Mouse (Mus musculus): Measurements from ENCODE around the gene Ctrl. TPM values are rescaled to one million over a fixed set of nuclear protein-coding genes. Genes with fewer than 3 reads are reported as not detected.

Gene Ctrl
- total RNA-seq, 2 experiments from 2014 or later = 0.76 to 1.6 TPM

Small RNAs within 50 kb of the gene (microRNA-seq; reads per million reads assigned to microRNA genes)
- gene Mir7074 = 0 reads per million in 2 experiments

Other genes starting within 250 kb of the Ctrl start
- gene Carmil2, start 247.6 kb downstream of the Ctrl start, total RNA-seq (2021) = 10 to 100 TPM; 70.2 to 79.8 TPM
- gene Acd, start 232.8 kb downstream of the Ctrl start, total RNA-seq (2021) = 10 to 100 TPM; 39.8 to 41.9 TPM
- 10 to 100 TPM; 34.8 to 38.4 TPM for gene Pard6a, start 232.7 kb downstream of the Ctrl start, total RNA-seq (2021)
- gene 4933405L10Rik, start 226.2 kb downstream of the Ctrl start, total RNA-seq (2021) = not detected
- 1 to 10 TPM; 8.2 to 9.9 TPM for gene Enkd1, start 225.7 kb downstream of the Ctrl start, total RNA-seq (2021)
- gene Gfod2, start 175.2 kb downstream of the Ctrl start, total RNA-seq (2021) = 10 to 100 TPM; 19.2 to 23.1 TPM
- 10 to 100 TPM; 24.3 to 26.6 TPM for gene Ranbp10, start 106.5 kb downstream of the Ctrl start, total RNA-seq (2021)
- gene Tsnaxip1, start 106.1 kb downstream of the Ctrl start, total RNA-seq (2021) = under 1 TPM; 0.15 to 0.31 TPM
- gene Cenpt, start 80.6 kb downstream of the Ctrl start, total RNA-seq (2021) = 10 to 100 TPM; 13.4 to 15.4 TPM
- 10 to 100 TPM; 38.2 to 44.4 TPM for gene Thap11, start 78.7 kb downstream of the Ctrl start, total RNA-seq (2021)
- 10 to 100 TPM; 27.6 to 34.9 TPM for gene Nutf2, start 73.3 kb downstream of the Ctrl start, total RNA-seq (2021)
- 10 to 100 TPM; 59.9 to 72.4 TPM for gene Edc4, start 53.0 kb downstream of the Ctrl start, total RNA-seq (2021)
- 1 to 10 TPM in 1 of 2 experiments, under 1 TPM in 1; 0.99 to 1.1 TPM for gene Nrn1l, start 40.3 kb downstream of the Ctrl start, total RNA-seq (2021)
- gene Pskh1, start 33.4 kb downstream of the Ctrl start, total RNA-seq (2021) = 1 to 10 TPM; 7.7 to 8.9 TPM
- 10 to 100 TPM; 58.6 to 70.6 TPM for gene Psmb10, start 4.6 kb upstream of the Ctrl start, total RNA-seq (2021)
- 10 to 100 TPM; 44.9 to 49.5 TPM for gene Lcat, start 9.5 kb upstream of the Ctrl start, total RNA-seq (2021)
- gene Slc12a4, start 32.2 kb upstream of the Ctrl start, total RNA-seq (2021) = 10 to 100 TPM; 23.0 to 25.7 TPM
- gene Dpep3, start 45.6 kb upstream of the Ctrl start, total RNA-seq (2021) = not detected
- 10 to 100 TPM; 18.2 to 18.8 TPM for gene Dus2, start 57.5 kb upstream of the Ctrl start, total RNA-seq (2021)
- not detected for gene Dpep2nb, start 72.1 kb upstream of the Ctrl start, total RNA-seq (2021)
- 10 to 100 TPM; 13.9 TPM for gene Ddx28, start 78.0 kb upstream of the Ctrl start, total RNA-seq (2021)
- 10 to 100 TPM in 1 of 2 experiments, 1 to 10 TPM in 1; 9.6 to 13.2 TPM for gene Nfatc3, start 125.0 kb upstream of the Ctrl start, total RNA-seq (2021)
- gene Esrp2, start 203.1 kb upstream of the Ctrl start, total RNA-seq (2021) = under 1 TPM in 1 of 2 experiments, not detected in 1; 0.07 TPM
- 10 to 100 TPM; 19.4 to 23.1 TPM for gene Pla2g15, start 216.5 kb upstream of the Ctrl start, total RNA-seq (2021)
- 10 to 100 TPM; 19.8 to 24.9 TPM for gene Slc7a6, start 235.0 kb upstream of the Ctrl start, total RNA-seq (2021)

Data from layer of hippocampus, postnatal 25 days (tissue).